14 mouse cellular contexts compared by ENCODE assay signal in the genomic region with DNA sequence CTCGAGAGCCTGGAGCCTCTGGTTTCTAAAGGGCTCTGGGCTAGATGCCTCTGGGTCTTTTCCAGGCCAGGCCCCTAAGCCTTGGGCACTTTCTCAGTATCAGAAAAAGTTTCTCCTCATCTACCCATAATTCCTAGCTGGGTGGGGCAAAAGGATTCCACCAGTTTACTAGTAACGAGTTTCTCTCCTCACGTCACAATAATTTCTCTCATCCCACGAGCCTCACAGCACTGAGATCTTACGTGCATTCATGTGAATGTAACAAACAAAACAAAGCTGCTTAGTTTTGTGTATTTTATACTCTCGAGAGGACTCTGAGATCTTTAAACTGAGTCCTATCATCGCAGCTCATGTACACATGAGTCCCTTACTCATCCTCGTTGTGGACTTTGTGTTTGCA. TPM values are rescaled to one million over a fixed set of nuclear protein-coding genes. Genes with fewer than 3 reads are reported as not detected.
DNase-seq lines count a peak whose midpoint lies in the region; ATAC-seq and TF ChIP-seq lines count a peak whose summit lies in the region.
"Had no signal": no experiment of that assay in that cellular context is flagged by ENCODE, and none has a peak within 500 bp of the region (broad histone marks: within the 10 kb centered on the region; RNA-seq: fewer than 3 reads in every experiment).

No protein-coding gene starts in this region.

- no peak overlapping the region for H3K9ac ChIP-seq in heart, embryonic 16.5 days (ENCODE audit: low read length)
- no peak overlapping the region for H3K9ac ChIP-seq in lung, embryonic 16.5 days (ENCODE audit: low read length)
- H3K9ac ChIP-seq: embryonic facial prominence, embryonic 12.5 days; liver, embryonic 12.5 days; lung, embryonic 14.5 days had no signal

- no peak for TF ChIP-seq CTCF in gastrocnemius, adult 2 months (IDR thresholded peaks at IDR 0.05)

- no peaks in the 10 kb centered on the region for H3K36me3 ChIP-seq in heart, embryonic 16.5 days (ENCODE audit: control insufficient read depth, insufficient read depth)
- no peaks in the 10 kb centered on the region for H3K36me3 ChIP-seq in lung, embryonic 16.5 days (ENCODE audit: control insufficient read depth, insufficient read depth, low read length)
- H3K36me3 ChIP-seq: embryonic facial prominence, embryonic 12.5 days; G1E; liver, embryonic 12.5 days had no signal

- no peak overlapping the region for H3K4me3 ChIP-seq in gastrocnemius, adult 2 months
- no peak overlapping the region for H3K4me3 ChIP-seq in heart, embryonic 16.5 days (ENCODE audit: low read length)
- H3K4me3 ChIP-seq in lung, embryonic 16.5 days (ENCODE audit: low read length) = no peak overlapping the region
- H3K4me3 ChIP-seq: embryonic facial prominence, embryonic 12.5 days; liver, embryonic 12.5 days had no signal

- no peak for DNase-seq in gastrocnemius, adult 2 months
- no peak for DNase-seq in gastrocnemius, postnatal 14 days
- no peak for DNase-seq in heart, adult 8-10 months (ENCODE audit: low spot score)
- no peak for DNase-seq in lung, postnatal 25 days (ENCODE audit: low spot score)
- DNase-seq in induced T-regulatory cell, adult 2 months (ENCODE audit: low read depth) = peak; percentile 73
- DNase-seq in left cerebral cortex, adult 9 months (ENCODE audit: low spot score in 2 of 2) = no peak
- DNase-seq: cerebellum, adult 8-10 months; kidney, adult 9 months had no signal

- H3K9me3 ChIP-seq in heart, embryonic 16.5 days (replicated peaks; ENCODE audit: control insufficient read depth, low read length) = peaks cover 2% of the 10 kb centered on the region
- H3K9me3 ChIP-seq in lung, embryonic 16.5 days (ENCODE audit: control insufficient read depth, low read length) = no peaks in the 10 kb centered on the region
- H3K9me3 ChIP-seq: embryonic facial prominence, embryonic 12.5 days; liver, embryonic 12.5 days had no signal

- intact Hi-C loops in gastrocnemius, adult 2 months (cut with DNase I) = no loop called here
- intact Hi-C loops in gastrocnemius, postnatal 14 days (cut with DNase I; ENCODE audit: low total_unique reads) = no loop called here

- peak overlapping the region; percentile 28 for H3K27ac ChIP-seq in gastrocnemius, adult 2 months
- H3K27ac ChIP-seq in heart, embryonic 16.5 days (ENCODE audit: low read length) = peak overlapping the region; percentile 36
- H3K27ac ChIP-seq in lung, embryonic 16.5 days (ENCODE audit: low read length) = peak overlapping the region; percentile 32; the same call in 1 of the 2 replicates
- H3K27ac ChIP-seq: embryonic facial prominence, embryonic 12.5 days; liver, embryonic 12.5 days had no signal

- 81% methylated on average over 8 of the region's 8 CpGs for WGBS in heart, embryonic 16.5 days
- WGBS in lung, embryonic 16.5 days = 78% methylated on average over 8 of the region's 8 CpGs

- H3K27me3 ChIP-seq in heart, embryonic 16.5 days (ENCODE audit: control insufficient read depth, insufficient read depth, low read length) = no peaks in the 10 kb centered on the region
- H3K27me3 ChIP-seq in lung, embryonic 16.5 days (ENCODE audit: control insufficient read depth, insufficient read depth, low read depth, low read length) = no peaks in the 10 kb centered on the region
- H3K27me3 ChIP-seq: embryonic facial prominence, embryonic 12.5 days; liver, embryonic 12.5 days had no signal

- ATAC-seq in heart, embryonic 16.5 days (replicated peaks; ENCODE audit: extremely low read depth, insufficient read depth, low FRiP score) = no peak
- ATAC-seq in lung, embryonic 16.5 days (ENCODE audit: low read depth) = no peak
- ATAC-seq: liver, embryonic 12.5 days had no signal

- H3K4me2 ChIP-seq in heart, embryonic 16.5 days (ENCODE audit: low read depth, low read length) = no peak overlapping the region
- no peak overlapping the region for H3K4me2 ChIP-seq in lung, embryonic 16.5 days (ENCODE audit: low read depth, low read length)
- H3K4me2 ChIP-seq: embryonic facial prominence, embryonic 12.5 days had no signal

- peaks cover 8% of the 10 kb centered on the region for H3K4me1 ChIP-seq in heart, embryonic 16.5 days (ENCODE audit: control insufficient read depth, insufficient read depth, low read length)
- peaks cover 12% of the 10 kb centered on the region for H3K4me1 ChIP-seq in lung, embryonic 16.5 days (replicated peaks; ENCODE audit: control insufficient read depth, insufficient read depth, low read length)

RNA-seq across cellular contexts. Expression of a gene that starts 57.5 kb away (rescaled TPM):
- total RNA-seq in gastrocnemius, adult 2 months (2021) = 1 to 10 TPM; 4.4 to 5.7 TPM
- 1 to 10 TPM; 6.3 to 6.4 TPM for total RNA-seq in gastrocnemius, postnatal 14 days (2021)
- polyA plus RNA-seq in heart, embryonic 16.5 days (2015; fragmentation: Nextera tagmentation; extraction: Ambion mirVana) = 12.2 and 12.6 TPM in 2 replicates
- 10 to 100 TPM; 62.1 to 74.3 (median 67.0) TPM for total RNA-seq in heart, adult 8-10 months (2022)
- polyA plus RNA-seq in lung, embryonic 16.5 days (2015; fragmentation: Nextera tagmentation; extraction: Ambion mirVana) = 10.4 and 11.1 TPM in 2 replicates
- polyA plus RNA-seq: G1E had no signal

Comparison
In these comparisons a context has a peak if more than half of its experiments do, and no peak if none do; other contexts are left out.
1. RNA of a gene that starts 57.5 kb away (total RNA-seq): 62.1 to 74.3 TPM in heart, adult 8-10 months; 6.3 to 6.4 TPM in gastrocnemius, postnatal 14 days and 4.4 to 5.7 TPM in gastrocnemius, adult 2 months; every median in the first group is over 4 times any median in the second.
2. Peak in every context shown above with its lines, with median percentiles within 50 percentile points of each other: H3K27ac ChIP-seq.